Mouse (Mus musculus) T-helper 2 cell (primary cell): ENCODE results near the gene Oaf.

Experiments
- in situ Hi-C: fragments of 300-600 bp; cut with MboI, MseI; formaldehyde crosslinking; loops from one replicate; pipeline ENCODE4 v1.15.1; 2025; ENCODE audit warnings: high pct_unique_total_duplicates

Gene Oaf

GRCm38 (mm10) chr9:43245801-43246570, 6.3 kb upstream of the Oaf start:
- in situ Hi-C loops, result no loop called here

DNA sequence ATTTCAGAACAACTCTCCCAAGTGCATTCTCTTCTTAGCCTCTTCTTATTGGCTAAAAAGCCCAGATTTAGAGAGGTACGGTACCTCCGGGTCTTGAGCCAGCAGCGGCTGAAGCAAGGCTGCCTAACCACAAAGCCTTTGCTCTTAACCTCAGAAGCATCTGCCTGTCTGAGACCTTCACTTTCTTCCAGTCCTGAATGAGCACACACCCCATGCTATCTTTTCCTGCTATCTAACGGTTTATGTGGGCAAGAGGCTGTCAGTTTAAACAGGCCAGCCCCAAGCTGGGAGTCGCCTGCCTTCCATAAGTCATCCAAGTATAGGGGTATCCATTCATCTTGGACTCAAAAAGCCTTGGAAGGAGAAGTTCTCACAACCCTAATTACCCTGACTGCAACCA, 2.7 kb upstream of the Oaf start:
- in situ Hi-C loops, result no loop called here

GRCm38 (mm10) chr9:43241970-43242369, 2.3 kb upstream of the Oaf start:
- in situ Hi-C loops, result no loop called here

- in situ Hi-C loops, result no loop called here
These were observed 1.6 kb upstream of the Oaf start for GRCm38 (mm10) chr9:43241291-43241690.

GRCm38 (mm10) chr9:43240594-43240900, 836 bp upstream of the Oaf start:
- in situ Hi-C loops, result no loop called here

GRCm38 (mm10) chr9:43238631-43239545, 823 bp downstream of the Oaf start:
- in situ Hi-C loops, result no loop called here

DNA sequence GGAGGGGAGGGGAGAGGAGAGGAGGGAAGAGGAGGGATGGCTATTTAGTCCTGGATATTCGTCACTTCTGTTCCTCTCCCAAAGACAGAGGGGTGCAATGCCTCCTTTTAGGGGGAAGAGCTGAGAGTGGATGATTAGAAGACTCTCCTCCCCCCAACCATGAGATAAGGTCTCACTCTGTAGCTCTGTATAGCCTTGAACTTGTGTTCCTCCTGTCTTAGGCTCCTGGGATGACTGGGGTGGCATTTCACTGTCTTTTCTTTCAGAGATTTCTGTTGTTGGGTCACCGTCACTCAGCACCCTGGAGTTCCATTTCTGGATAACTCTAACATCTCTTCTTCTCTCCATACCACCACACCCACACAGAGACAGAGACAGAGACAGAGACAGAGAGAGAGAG, 1.5 kb downstream of the Oaf start:
- in situ Hi-C loops, result no loop called here

GRCm38 (mm10) chr9:43237111-43237775, 2.5 kb downstream of the Oaf start:
- in situ Hi-C loops, result no loop called here

DNA sequence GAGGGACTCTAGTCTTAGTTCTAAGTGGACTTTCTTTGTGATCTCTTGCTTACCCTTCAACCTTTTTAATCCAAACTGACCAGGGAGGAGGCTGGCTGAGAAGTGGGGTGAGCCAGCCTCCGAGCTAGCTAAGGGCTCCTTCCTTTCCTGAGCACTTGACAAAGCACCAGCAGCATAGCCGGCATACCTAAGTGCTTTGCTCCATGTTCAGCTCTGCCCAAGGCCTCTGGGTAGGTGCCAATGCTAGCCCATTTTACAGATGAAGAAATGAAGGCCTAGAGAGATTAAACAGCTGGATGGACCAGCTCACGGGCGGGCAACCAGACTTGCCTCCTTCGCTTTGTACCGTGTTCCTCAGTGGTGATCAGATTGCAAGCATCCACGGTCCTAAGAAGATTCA, 3.1 kb downstream of the Oaf start:
- in situ Hi-C loops, result no loop called here

DNA sequence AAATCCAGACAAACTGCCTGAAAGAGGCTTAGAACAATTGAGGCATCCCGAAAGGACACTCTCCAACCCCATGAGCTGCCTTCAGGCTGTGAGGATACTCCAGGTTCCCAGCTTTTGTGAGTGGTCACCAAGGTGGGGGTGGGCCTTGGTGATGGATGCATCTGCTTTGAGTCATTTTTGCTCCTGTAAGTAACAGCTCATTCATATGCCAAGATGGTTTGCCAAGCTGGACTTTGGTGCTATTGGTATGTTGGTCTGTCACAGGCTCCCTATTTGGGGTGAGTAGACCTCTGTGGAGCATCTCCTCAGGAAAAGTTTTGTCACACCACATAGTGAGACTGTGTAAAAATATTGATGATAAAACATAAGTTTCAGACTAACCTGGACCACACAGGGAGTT, 3.6 kb downstream of the Oaf start:
- in situ Hi-C loops, result no loop called here

GRCm38 (mm10) chr9:43235336-43235735, 4.4 kb downstream of the Oaf start:
- in situ Hi-C loops, result no loop called here

- in situ Hi-C loops, result no loop called here
These were observed 5.2 kb downstream of the Oaf start for GRCm38 (mm10) chr9:43234496-43234895.

DNA sequence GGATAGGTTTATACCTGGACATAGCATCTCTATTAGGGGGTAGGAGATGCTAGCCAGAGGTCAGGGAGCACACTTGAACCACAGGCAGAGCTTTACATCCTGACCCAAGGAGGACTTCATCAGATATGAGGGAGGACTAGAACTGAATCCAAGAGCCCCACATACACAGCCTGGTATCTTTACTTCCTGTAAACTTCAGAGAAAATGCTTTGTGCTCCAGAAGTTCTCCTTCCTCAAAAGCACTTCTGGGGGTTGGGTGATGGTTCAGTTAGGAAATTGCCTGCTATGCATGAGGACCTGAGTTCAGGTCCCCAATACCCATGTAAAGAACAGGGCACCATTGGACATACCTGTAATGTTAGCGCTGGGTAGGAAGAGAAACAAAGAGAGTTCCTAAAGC, 6.2 kb downstream of the Oaf start:
- in situ Hi-C loops, result no loop called here

GRCm38 (mm10) chr9:43233044-43233443, 6.7 kb downstream of the Oaf start:
- in situ Hi-C loops, result no loop called here

- in situ Hi-C loops, result no loop called here
These were observed 7.4 kb downstream of the Oaf start for GRCm38 (mm10) chr9:43232286-43232685.

GRCm38 (mm10) chr9:43231805-43232204, 7.9 kb downstream of the Oaf start:
- in situ Hi-C loops, result no loop called here

- in situ Hi-C loops, result no loop called here
These were observed 8.8 kb downstream of the Oaf start for GRCm38 (mm10) chr9:43230886-43231285.

- in situ Hi-C loops, result no loop called here
These were observed 9.7 kb downstream of the Oaf start for GRCm38 (mm10) chr9:43229962-43230361.

DNA sequence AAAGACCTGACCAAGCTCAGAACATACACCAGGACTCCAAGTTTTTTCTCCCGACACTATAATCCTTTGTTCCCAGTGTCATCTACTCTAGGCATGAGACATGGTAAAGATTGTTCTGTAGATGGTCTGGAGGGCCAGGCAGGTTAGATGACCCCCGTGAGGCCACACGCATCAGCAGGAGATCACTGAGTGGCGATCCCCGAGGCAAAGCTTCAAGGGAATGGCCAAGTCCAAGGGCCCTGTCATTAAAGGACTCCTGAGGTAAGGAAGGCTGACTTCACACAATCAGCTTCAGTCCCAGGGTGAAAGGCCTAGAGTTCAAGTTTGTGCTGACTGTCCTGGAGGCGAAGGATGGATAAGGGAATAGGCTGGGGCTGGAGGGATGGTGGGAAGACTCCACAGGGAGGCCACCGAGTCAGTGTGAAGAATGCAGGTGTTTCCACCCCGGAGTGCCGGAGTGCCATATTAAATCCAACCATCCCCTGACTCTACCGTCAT, 10.3 kb downstream of the Oaf start:
- in situ Hi-C loops, result no loop called here

- in situ Hi-C loops, result no loop called here
These were observed 11.0 kb downstream of the Oaf start for GRCm38 (mm10) chr9:43228745-43229144.

GRCm38 (mm10) chr9:43227626-43228025, 12.1 kb downstream of the Oaf start:
- in situ Hi-C loops, result no loop called here

DNA sequence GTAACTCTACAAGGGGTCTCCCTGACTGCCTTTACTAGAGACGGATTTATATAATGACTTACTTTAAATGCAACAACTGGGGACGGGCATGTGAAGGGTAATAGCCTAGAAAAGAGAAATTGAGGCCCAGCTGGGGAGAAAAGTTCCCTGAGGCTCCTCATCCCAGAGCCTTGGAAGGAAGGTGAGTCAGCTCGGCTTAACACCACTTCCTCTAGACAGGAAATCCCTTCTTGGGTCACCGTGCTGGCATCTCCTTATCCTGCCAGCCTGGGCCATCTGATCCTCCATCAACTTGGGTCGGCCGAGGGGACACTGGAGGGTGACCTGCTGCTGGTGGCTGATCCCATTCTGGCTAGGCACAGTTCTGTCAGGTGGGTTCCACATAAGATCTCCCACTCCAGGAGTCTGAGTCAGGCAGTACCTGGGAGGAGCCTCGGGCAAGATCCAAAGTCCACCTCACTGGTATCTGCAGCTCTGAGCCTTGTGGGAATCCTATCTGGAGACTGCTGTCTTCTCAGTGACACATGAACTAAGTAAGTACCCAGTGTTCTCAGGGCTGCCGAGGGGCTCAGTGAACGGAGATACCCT, 13.0 kb downstream of the Oaf start:
- in situ Hi-C loops, result no loop called here
